In the genomic region with DNA sequence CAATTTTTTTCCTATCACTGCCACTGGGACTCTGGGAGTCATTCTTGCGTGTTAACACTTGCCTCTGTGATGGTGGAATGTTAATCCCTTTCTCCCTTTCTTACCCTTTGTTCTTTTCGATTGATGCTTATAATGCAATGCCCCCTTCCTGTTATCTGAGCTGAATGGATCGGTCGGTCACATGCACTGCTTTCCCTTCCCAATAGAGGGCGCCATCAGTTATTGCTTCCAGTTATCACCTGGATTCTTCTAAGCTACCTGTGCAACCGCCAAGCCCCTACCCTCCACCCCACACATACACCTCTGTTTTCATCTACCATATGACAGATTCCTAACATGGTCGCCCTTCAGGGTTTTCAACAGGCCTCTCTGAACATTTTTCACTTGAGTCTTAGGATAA, we compare ENCODE assay signal across 12 mouse cellular contexts.
DNase-seq lines count a peak whose midpoint lies in the region; ATAC-seq and TF ChIP-seq lines count a peak whose summit lies in the region.
"Had no signal": no experiment of that assay in that cellular context is flagged by ENCODE, and none has a peak within 500 bp of the region (broad histone marks: within the 10 kb centered on the region; RNA-seq: fewer than 3 reads in every experiment).

No protein-coding gene starts in this region.

- no peaks in the 10 kb centered on the region for H3K27me3 ChIP-seq in G1E (ENCODE audit: insufficient read depth, low read length)
- H3K27me3 ChIP-seq: lung, embryonic 15.5 days had no signal

- H3K27ac ChIP-seq in left cerebral cortex, adult 2 months = no peak overlapping the region
- H3K27ac ChIP-seq: lung, embryonic 15.5 days had no signal

- no peaks in the 10 kb centered on the region for H3K36me3 ChIP-seq in G1E (replicated peaks)
- H3K36me3 ChIP-seq: lung, embryonic 15.5 days had no signal

- peak; percentile 66 for DNase-seq in CD4-positive, CD25-positive, alpha-beta regulatory T cell, adult 2 months (ENCODE audit: low read depth, low spot score)
- no peak for DNase-seq in left cerebral cortex, adult 2 months (ENCODE audit: extremely low spot score in 1 of 2, low spot score in 2 of 2)
- no peak for DNase-seq in left cerebral cortex, postnatal 4 days
- no peak for DNase-seq in G1E (ENCODE audit: low spot score)
- DNase-seq in naive thymus-derived CD4-positive, alpha-beta T cell, adult 2 months (ENCODE audit: low read depth) = peak; percentile 61
- DNase-seq in Muller cell, postnatal 12 days (ENCODE audit: inconsistent ontology term) = no peak
- DNase-seq in adrenal gland, adult 8-10 months = no peak
- DNase-seq: layer of hippocampus, adult 9-11 months; right cerebral cortex, postnatal 25 days had no signal

- ATAC-seq in CD4-positive, CD25-positive, alpha-beta regulatory T cell, adult 4 months = no peak
- ATAC-seq in G1E (ENCODE audit: extremely low read depth, insufficient number of reproducible peaks, low FRiP score, poor library complexity, severe bottlenecking) = no peak

- H3K4me1 ChIP-seq in G1E (ENCODE audit: insufficient read depth, low read depth, low read length) = peaks cover 17% of the 10 kb centered on the region
- H3K4me1 ChIP-seq: lung, embryonic 15.5 days had no signal

- H3K4me3 ChIP-seq in left cerebral cortex, adult 2 months = no peak overlapping the region
- no peak overlapping the region for H3K4me3 ChIP-seq in G1E (ENCODE audit: low read depth, low read length)
- H3K4me3 ChIP-seq: lung, embryonic 15.5 days; myocyte had no signal

- TF ChIP-seq CTCF in left cerebral cortex, adult 2 months (IDR thresholded peaks at IDR 0.05) = peak; percentile 59
- TF ChIP-seq CTCF in G1E (IDR thresholded peaks at IDR 0.05; ENCODE audit: low read depth, low read length) = peak; percentile 49; the same call in 1 of the 2 replicates

- intact Hi-C loops in left cerebral cortex, adult 2 months (cut with DNase I) = no loop called here
- intact Hi-C loops in left cerebral cortex, postnatal 4 days (cut with DNase I) = no loop called here

- no peaks in the 10 kb centered on the region for H3K9me3 ChIP-seq in G1E (replicated peaks)
- H3K9me3 ChIP-seq: lung, embryonic 15.5 days had no signal

Comparison
In these comparisons a context has a peak if more than half of its experiments do, and no peak if none do; other contexts are left out.
1. DNase-seq: peak in CD4-positive, CD25-positive, alpha-beta regulatory T cell, adult 2 months (single experiment) and naive thymus-derived CD4-positive, alpha-beta T cell, adult 2 months (single experiment); none in left cerebral cortex, adult 2 months (0 of 2), left cerebral cortex, postnatal 4 days (single experiment), G1E (single experiment), Muller cell, postnatal 12 days (single experiment) and adrenal gland, adult 8-10 months (single experiment).